Mouse (Mus musculus) neural tube, embryonic 11.5 days (tissue): ENCODE data around the gene Cntn4. TPM values are rescaled to one million over a fixed set of nuclear protein-coding genes. Genes with fewer than 3 reads are reported as not detected.

Experiments used
- ATAC-seq: fragments of 200-750 bp; cut with Nextera tagmentation; 2 replicates; pipeline ENCODE4 v1.8.0; 2017; ENCODE audit warnings: moderate number of reproducible peaks, mild to moderate bottlenecking, moderate TSS enrichment, moderate library complexity; ENCODE audit not compliant: insufficient read depth, low FRiP score, low TSS enrichment
- DNase-seq: peaks from one replicate; pipeline ENCODE4 v3.0.0-alpha.2; 2015; ENCODE audit warnings: low spot score
- H3K27ac ChIP-seq: fragments of 300-500 bp; sonication (generic); 2 replicates; pipeline ENCODE4 v1.5.1; 2014; ENCODE audit warnings: low read depth, mild to moderate bottlenecking, low read length
- H3K27me3 ChIP-seq: fragments of 300-500 bp; sonication (generic); 2 replicates; pipeline ENCODE4 v1.6.1; 2014; ENCODE audit warnings: mild to moderate bottlenecking, low read length, mixed read lengths; ENCODE audit not compliant: control insufficient read depth, insufficient read depth
- H3K36me3 ChIP-seq: fragments of 300-500 bp; sonication (generic); 2 replicates; pipeline ENCODE4 v1.6.1; 2014; ENCODE audit warnings: mild to moderate bottlenecking, low read length, moderate library complexity, mixed read lengths; ENCODE audit not compliant: control insufficient read depth, insufficient read depth
- H3K4me1 ChIP-seq: fragments of 300-500 bp; sonication (generic); 2 replicates; pipeline ENCODE4 v1.6.1; 2014; ENCODE audit warnings: low read length, mixed read lengths; ENCODE audit not compliant: control insufficient read depth, insufficient read depth
- H3K4me2 ChIP-seq: fragments of 300-500 bp; sonication (generic); 2 replicates; pipeline ENCODE4 v1.6.1; 2014; ENCODE audit warnings: low read depth, mild to moderate bottlenecking, moderate library complexity
- H3K4me3 ChIP-seq: fragments of 300-500 bp; sonication (generic); 2 replicates; pipeline ENCODE4 v1.5.1; 2014; ENCODE audit warnings: low read depth, low read length
- H3K9ac ChIP-seq: fragments of 300-500 bp; sonication (generic); 2 replicates; pipeline ENCODE4 v1.6.1; 2014; ENCODE audit warnings: mild to moderate bottlenecking, low read length
- H3K9me3 ChIP-seq: fragments of 300-500 bp; sonication (generic); 2 replicates; pipeline ENCODE4 v1.6.1; 2016; ENCODE audit warnings: low read length; ENCODE audit not compliant: control insufficient read depth
- WGBS: fragments of 180-500 bp; shearing (Covaris S2); extraction: QIAGEN DNeasy Blood & Tissue Kit; methylation state at CpG from one replicate; pipeline ENCODE4 v1.1.7; 2014; 5-methylcytosine and 5-hydroxymethylcytosine counted together
- polyA plus RNA-seq: library from polyadenylated mRNA; unstranded; fragments of >200 nt; fragmentation: Nextera tagmentation; extraction: Ambion mirVana; gene quantifications from 2 replicates; pipeline ENCODE4 v1.2.1, GENCODE M21; 2014

Gene Cntn4
- polyA plus RNA-seq, 1 experiment from 2014 or later: 1.4 TPM

DNA sequence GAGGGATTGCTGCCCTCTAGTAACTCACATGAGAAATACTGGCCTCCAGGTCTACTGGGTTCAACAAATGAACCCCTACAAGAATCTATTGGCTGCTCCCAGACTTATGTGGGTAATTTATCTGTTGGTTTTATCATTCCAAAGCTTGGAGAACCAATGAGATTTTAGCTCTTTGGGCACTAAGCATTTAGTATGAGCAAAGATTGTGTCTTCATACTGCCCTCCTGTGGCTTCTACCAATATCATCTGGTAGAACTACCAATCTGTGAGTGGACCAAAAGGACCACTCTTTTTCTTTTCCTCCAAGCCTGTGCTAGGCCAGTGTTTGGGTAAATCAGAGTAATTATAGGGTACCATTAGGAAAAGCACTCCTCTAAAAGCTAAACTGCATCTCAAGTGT, 866.0 kb downstream of the Cntn4 start:
- H3K27me3 ChIP-seq: no peaks in the 10 kb centered on the region
- no peaks in the 10 kb centered on the region for H3K9me3 ChIP-seq
- no peak overlapping the region for H3K9ac ChIP-seq
- no peaks in the 10 kb centered on the region for H3K4me1 ChIP-seq
- ATAC-seq (no peak), DNase-seq (no peak)
- no peak overlapping the region for H3K4me2 ChIP-seq
- H3K36me3 ChIP-seq: no peaks in the 10 kb centered on the region
- H3K27ac ChIP-seq: no peak overlapping the region
- no peak overlapping the region for H3K4me3 ChIP-seq

DNA sequence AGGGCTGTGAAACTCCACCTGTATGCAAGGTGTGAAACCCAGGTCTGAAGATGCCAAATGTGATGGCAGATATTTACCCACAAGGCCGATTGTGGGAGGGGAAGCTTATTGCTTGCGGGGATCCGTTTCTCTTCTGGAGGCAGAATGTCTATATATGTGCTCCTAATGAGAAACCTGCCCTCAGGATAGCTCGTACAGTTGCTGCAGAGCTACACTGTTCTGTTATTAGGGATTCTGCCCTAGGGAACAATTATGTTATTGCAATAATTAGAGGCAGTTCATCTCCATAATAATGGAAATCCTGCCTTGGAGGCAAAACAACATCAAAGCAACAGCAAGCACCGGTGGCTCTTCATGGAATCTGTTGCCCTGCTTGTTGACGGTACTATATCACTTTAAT, 884.2 kb downstream of the Cntn4 start:
- no peak overlapping the region for H3K27ac ChIP-seq
- DNase-seq: no peak
- H3K9me3 ChIP-seq: no peaks in the 10 kb centered on the region
- no peaks in the 10 kb centered on the region for H3K36me3 ChIP-seq
- H3K4me2 ChIP-seq: no peak overlapping the region
- H3K4me1 ChIP-seq: no peaks in the 10 kb centered on the region
- 84% methylated on average over 6 of the region's 6 CpGs for WGBS
- ATAC-seq: no peak
- no peak overlapping the region for H3K9ac ChIP-seq
- no peak overlapping the region for H3K4me3 ChIP-seq
- no peaks in the 10 kb centered on the region for H3K27me3 ChIP-seq

DNA sequence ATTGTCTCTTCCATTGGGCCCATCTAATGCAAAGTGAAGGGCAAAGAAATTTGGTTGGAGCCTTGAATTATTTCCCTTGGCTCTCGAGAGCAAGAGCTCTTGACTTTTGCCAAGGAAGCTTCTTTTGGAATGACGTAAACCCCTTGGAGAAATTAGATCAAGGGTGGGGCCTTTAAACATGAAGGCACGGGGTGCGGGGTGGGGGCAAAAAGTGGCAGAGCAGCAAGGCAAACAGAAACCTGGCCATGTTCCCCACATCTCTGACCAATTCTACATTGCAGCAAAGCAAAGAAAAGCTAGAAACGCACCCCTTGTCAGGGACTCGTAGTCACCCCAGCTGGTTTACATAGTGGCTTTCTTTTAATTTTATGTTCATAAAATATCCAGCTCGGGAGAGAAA, 887.9 kb downstream of the Cntn4 start:
- H3K27ac ChIP-seq: no peak overlapping the region
- H3K4me2 ChIP-seq: no peak overlapping the region
- no peaks in the 10 kb centered on the region for H3K36me3 ChIP-seq
- H3K4me3 ChIP-seq: no peak overlapping the region
- DNase-seq: no peak
- 85% methylated on average over 7 of the region's 7 CpGs for WGBS
- no peaks in the 10 kb centered on the region for H3K4me1 ChIP-seq
- H3K9me3 ChIP-seq: no peaks in the 10 kb centered on the region
- ATAC-seq: no peak
- H3K9ac ChIP-seq: no peak overlapping the region
- no peaks in the 10 kb centered on the region for H3K27me3 ChIP-seq

DNA sequence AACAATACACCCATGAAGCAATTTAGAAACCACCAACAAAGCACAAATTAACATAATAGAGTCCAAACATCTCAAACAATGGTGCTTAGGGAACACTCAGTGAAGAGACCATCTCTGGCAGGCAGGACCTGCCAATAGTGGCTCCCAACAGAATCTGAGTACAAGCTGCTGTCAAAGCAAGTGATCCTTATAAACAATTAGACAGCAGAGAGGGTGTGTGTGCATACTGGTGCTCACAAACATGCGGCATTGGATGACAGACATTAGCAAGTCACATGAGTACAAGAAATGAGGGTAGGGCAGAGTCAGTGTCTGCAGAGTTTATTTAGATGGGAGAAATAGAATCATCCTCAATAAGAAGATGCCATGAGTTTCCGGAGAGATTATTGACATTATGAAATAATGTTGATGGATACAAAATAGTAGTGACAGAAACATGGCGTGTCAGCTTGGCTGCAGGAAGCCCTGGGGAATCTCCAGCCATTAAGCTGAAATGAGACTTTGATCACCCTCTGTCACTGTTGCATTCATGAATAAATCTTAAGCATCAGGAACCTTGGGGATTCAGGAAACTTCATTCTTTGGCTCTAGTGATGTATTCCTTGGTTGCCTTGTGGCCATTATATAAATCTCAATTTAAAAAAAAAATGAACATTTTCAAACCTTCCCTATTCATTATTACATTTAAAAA, 888.5 kb downstream of the Cntn4 start:
- no peak overlapping the region for H3K9ac ChIP-seq
- ATAC-seq: no peak
- no peaks in the 10 kb centered on the region for H3K4me1 ChIP-seq
- no peaks in the 10 kb centered on the region for H3K9me3 ChIP-seq
- H3K4me3 ChIP-seq: no peak overlapping the region
- H3K4me2 ChIP-seq: no peak overlapping the region
- no peaks in the 10 kb centered on the region for H3K27me3 ChIP-seq
- H3K27ac ChIP-seq: no peak overlapping the region
- DNase-seq: no peak
- 81% methylated on average over 3 of the region's 3 CpGs for WGBS
- H3K36me3 ChIP-seq: no peaks in the 10 kb centered on the region

DNA sequence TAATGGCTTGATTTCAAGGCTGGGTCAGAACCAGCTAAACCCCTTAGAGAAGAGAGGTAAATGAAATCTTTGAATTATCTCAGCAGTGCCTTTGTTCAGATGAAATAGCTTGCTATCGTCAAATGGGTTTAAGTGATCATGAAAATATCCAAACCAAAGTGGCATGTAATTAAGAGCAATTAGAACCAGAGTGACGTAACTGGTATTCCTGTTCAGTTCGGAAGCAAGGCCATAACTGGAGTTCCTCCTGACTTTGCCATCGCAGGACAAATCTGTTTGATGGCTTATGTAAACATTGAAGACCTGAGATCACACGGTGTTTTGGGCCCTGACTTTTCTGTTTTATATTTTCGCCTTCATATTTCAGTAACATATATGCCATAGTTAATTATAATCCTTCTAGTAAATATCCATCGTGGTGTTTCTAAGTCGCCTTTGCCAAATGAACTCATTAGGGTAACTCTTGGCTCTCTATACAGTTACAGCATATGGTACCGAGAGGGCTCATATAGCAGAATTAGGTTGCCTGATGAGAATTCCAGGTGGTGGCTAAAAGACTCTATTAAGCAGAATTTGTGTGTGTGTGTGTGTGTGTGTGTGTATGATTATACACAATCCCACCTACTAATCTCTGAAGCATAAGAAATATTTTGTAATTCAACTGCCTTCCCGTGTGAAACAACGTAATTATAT, 889.6 kb downstream of the Cntn4 start:
- Histone ChIP-seq H3K9ac (no peak overlapping the region), H3K27ac (no peak overlapping the region), H3K27me3 (no peaks in the 10 kb centered on the region), H3K36me3 (no peaks in the 10 kb centered on the region), H3K4me2 (no peak overlapping the region), H3K4me3 (no peak overlapping the region), H3K4me1 (no peaks in the 10 kb centered on the region), H3K9me3 (no peaks in the 10 kb centered on the region)
- no peak for ATAC-seq
- WGBS: 83% methylated on average over 11 of the region's 11 CpGs
- DNase-seq: no peak

DNA sequence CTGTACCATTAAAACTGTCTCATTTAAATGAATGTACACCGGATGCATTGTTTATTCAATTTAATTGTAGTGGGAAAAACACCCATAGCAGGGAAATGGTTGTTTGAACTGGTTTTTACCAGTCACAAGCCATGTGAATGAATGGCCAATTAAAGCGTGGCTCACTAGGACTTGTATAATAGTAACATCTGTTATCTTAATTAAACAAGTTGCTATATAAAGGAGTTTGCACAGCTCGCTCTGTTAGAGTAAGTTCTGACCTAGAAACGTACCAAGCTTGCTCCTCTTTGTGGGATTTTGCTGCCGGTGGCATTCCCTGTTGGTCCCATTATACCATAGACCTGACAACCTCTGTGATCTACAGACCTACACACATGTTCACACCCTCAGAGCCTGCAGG, 902.7 kb downstream of the Cntn4 start:
- ATAC-seq: no peak

DNA sequence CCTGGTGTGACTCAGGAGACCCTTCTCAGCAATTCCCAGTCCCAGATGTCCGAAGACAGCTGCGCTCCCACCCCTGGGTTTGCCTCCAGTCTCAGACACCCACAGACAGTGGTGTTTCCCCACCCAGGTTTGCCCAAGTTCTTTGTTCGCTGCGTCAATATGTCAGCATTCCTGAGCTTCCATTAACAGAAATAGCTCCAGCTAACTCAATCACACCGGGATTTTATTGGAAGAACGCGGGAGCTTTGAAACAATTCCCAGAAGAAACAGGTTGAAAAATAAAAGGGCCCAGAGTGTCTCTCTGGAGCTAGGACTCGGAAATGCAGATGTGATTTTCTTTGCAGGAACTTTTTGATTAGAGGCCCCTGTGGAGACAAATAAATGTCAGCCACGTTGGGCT, 916.3 kb downstream of the Cntn4 start:
- Histone ChIP-seq H3K4me3 (no peak overlapping the region), H3K4me1 (no peaks in the 10 kb centered on the region), H3K27ac (no peak overlapping the region), H3K9me3 (no peaks in the 10 kb centered on the region), H3K36me3 (no peaks in the 10 kb centered on the region), H3K4me2 (0 out of 2 replicates have a peak overlapping the region, but pooled peaks have one; percentile 8), H3K27me3 (no peaks in the 10 kb centered on the region), H3K9ac (no peak overlapping the region)
- ATAC-seq (no peak), DNase-seq (no peak)
- WGBS: 8% methylated on average over 9 of the region's 9 CpGs

More for the DNA sequence above, 902.7 kb downstream of the Cntn4 start:
- no peaks in the 10 kb centered on the region for H3K9me3 ChIP-seq
- H3K9ac ChIP-seq: no peak overlapping the region
- WGBS: 74% methylated on average over 5 of the region's 5 CpGs
- no peak overlapping the region for H3K27ac ChIP-seq
- no peaks in the 10 kb centered on the region for H3K4me1 ChIP-seq
- no peak for DNase-seq
- H3K27me3 ChIP-seq: no peaks in the 10 kb centered on the region
- H3K4me2 ChIP-seq: no peak overlapping the region
- H3K4me3 ChIP-seq: no peak overlapping the region
- H3K36me3 ChIP-seq: no peaks in the 10 kb centered on the region

DNA sequence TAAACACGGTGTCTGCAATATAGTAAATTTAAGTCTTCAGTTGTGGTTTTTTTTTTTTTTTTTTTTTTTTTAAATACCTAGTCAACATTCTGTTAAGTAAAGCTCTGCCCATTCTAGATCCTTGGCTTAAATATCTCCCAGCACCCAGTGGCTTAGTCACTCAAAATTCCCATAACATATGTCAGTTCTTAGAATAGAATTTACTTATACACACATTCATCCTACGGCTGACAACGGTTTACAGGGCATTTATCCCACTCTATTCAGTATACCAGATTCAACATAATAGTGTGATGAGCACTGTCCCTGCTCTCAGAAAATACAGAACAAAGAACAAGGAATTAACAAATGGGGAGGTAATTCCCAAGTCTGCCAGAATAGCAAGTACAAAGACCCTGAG, 939.6 kb downstream of the Cntn4 start:
- no peak for ATAC-seq
- Histone ChIP-seq H3K4me2 (no peak overlapping the region), H3K27me3 (no peaks in the 10 kb centered on the region), H3K4me1 (no peaks in the 10 kb centered on the region), H3K9me3 (no peaks in the 10 kb centered on the region), H3K27ac (no peak overlapping the region), H3K9ac (no peak overlapping the region), H3K4me3 (no peak overlapping the region), H3K36me3 (no peaks in the 10 kb centered on the region)
- WGBS: 90% methylated on average over 3 of the region's 3 CpGs
- no peak for DNase-seq

DNA sequence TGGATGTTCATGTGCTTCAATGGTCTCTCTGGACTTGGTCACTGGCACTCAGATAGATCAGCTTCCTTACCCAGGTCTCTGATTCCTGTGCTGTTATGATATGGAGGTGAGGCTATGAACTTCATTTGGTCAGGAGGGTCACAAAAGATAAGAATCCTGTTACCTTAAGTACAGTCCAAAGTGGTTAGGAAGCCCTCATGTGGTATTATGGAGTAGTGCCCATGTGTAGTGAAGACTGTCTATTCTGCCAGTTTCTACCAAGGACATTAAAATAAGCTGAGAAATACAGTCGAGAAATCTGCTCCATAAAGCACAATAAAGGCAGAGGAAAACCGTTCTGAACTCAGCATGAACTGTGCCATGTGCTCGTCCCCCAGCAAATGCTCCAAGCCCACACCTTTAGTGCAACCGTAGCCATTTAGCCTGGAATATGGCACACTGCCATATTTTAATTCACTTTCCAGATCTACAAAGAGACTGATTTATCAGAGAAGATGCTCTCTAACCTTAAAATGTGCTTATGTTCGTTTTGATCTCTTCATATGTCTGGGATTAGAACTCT, 943.8 kb downstream of the Cntn4 start:
- no peak for DNase-seq
- 78% methylated on average over 5 of the region's 5 CpGs for WGBS

More for the DNA sequence above, 943.8 kb downstream of the Cntn4 start:
- H3K4me3 ChIP-seq: no peak overlapping the region
- no peaks in the 10 kb centered on the region for H3K9me3 ChIP-seq
- no peaks in the 10 kb centered on the region for H3K4me1 ChIP-seq
- no peak overlapping the region for H3K4me2 ChIP-seq
- no peaks in the 10 kb centered on the region for H3K36me3 ChIP-seq
- no peak overlapping the region for H3K27ac ChIP-seq
- no peak for ATAC-seq
- H3K27me3 ChIP-seq: no peaks in the 10 kb centered on the region
- H3K9ac ChIP-seq: no peak overlapping the region
